Mouse (Mus musculus) lung, postnatal 0 days (tissue): ENCODE measurements around the gene Cox20.

Source experiments
- CTCF ChIP-seq: IDR thresholded peaks from 2 replicates; pipeline ENCODE4 v1.5.1; 2016; ENCODE audit warnings: antibody characterized with exemption, mild to moderate bottlenecking
- EP300 ChIP-seq: IDR thresholded peaks from 2 replicates; pipeline ENCODE4 v1.6.1; 2016; ENCODE audit warnings: antibody characterized with exemption, mild to moderate bottlenecking, control low read depth

DNA sequence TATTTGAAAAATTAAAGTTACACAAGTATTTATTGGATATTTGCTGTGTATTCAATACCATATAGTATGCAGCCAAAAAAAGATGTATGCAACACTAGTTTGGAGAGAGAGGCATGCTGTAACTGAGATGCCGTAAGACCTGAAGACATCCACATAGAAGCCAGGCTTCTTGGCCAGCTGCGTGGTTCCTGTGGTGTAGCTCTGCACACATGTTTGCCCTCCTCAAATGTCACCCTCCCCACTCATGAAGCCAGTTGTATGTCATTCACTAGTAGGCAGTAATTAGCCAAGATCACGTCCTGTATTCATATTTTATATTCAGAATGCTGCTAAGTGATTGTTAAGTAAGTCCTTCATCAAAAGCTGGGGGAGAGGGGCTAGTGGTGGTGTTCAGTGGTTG is 22.5 kb downstream of the Cox20 start:
- no peak for TF ChIP-seq CTCF
- TF ChIP-seq EP300: no peak
